Mouse (Mus musculus) 3134 (cell line): ENCODE measurements around the gene Iqcj.

ENCODE experiments used
- DNase-seq: peaks from one replicate; pipeline ENCODE4 v3.0.0-alpha.2; 2011; ENCODE audit warnings: low spot score; ENCODE audit not compliant: insufficient read length; ENCODE audit errors: extremely low read depth

The Iqcj gene

DNA sequence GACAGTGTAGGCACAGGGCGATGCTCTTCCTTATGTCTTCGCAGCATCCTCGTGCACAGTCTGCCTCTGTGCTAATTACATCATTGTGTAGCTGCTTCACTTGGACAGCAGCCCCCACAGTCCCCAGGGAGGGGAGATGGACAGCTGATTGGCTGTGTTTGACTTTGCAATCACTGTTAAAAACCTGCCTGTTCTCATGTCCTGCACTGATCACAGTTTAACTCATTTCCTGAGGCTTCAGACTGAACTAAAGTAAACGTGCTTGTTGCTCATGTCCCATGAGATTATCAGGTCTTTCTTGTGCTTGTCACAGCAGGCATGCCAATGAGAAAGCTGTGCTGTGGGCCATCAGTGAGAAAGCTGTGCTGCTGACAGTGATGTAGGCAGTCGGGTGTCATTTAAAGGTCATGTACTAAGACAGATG, 60.5 kb downstream of the Iqcj start:
- DNase-seq = no peak

DNA sequence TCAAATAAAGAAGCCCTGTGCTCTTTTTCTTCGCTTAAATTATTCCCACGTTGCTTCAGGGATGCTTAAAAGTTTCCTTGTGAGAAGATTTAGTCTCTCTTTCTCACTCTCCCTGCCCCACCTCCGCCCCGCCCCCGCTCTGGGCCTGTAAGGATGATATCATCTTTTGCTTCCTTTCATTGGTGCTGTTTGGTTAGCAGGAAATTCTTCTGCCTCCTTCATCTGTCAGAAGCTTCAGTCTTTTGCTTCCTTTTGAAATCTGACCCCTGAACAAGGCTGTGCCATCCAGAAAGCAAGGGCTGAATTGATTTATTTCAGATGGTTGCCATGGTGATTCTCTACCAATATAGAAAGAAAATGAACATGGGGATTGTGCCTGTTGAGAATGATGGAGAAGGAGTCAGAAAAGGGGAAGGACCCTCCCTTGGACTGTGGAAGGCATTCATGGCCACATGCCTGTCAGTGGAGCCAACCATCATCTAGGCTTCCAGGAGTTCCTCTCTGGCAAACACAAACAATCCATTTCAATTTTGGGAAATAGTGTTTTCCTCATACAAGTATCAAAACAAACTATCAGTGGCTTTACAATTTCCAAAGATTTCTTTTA, 62.5 kb downstream of the Iqcj start:
- DNase-seq = no peak

- DNase-seq = no peak
Observed at GRCm38 (mm10) chr3:67959672-67960071, 67.7 kb downstream of the Iqcj start.

DNA sequence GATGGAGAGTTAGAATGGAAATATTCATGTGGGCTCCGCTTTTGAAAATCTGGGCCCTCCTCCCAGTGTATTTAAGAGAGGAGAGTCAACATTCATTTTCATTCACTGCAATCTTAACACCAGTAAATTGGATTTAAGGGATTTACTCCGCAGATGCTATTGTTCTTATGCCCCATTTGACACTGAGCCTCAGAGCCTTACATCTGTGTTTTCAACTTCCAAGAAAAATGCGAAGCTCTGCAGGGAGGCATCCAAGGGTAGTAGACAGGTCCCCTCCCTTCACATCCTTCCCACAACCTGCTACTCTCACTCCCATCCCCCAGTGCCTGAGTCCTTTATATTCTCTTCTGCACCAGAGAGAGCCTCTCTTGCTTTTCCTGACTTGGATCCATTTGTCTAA, 68.1 kb downstream of the Iqcj start:
- DNase-seq = no peak

- no peak for DNase-seq
Observed at GRCm38 (mm10) chr3:67960727-67961126, 68.7 kb downstream of the Iqcj start.

DNA sequence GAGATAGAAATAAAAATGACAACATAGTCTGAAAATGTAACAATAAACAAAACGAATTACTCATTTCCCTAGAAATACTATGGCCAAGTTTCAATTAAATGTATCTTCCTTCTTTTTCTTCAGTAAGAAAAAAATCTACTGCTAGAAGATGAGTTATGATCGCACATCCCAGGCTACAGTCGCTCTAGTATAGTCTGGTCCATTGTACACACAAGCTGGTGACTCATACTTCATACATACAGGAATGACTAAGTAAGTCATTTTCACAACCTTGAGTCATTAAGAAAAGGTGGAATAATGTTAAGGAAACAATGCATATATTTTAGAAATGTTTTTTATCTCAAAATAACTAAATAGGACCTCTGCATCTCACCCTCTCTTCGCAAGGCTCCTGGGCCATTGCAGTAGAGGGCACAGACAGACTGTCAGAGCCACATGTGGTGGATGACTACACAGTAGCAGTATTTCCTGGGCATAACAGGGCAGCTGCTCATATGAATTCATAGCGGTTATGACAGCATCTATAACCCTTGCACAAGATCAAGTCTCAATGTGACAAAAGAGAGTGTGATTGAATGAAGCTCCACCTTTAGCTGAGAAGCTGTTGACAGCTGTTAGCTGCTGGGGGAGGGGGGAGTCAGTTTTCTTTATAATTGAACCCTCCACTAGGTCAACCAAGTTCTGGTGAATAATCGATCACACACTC, 70.1 kb downstream of the Iqcj start:
- no peak for DNase-seq

- no peak for DNase-seq
Observed at GRCm38 (mm10) chr3:67974340-67974998, 82.4 kb downstream of the Iqcj start.

- DNase-seq = no peak
Observed at GRCm38 (mm10) chr3:67980006-67980405, 88.0 kb downstream of the Iqcj start.

DNA sequence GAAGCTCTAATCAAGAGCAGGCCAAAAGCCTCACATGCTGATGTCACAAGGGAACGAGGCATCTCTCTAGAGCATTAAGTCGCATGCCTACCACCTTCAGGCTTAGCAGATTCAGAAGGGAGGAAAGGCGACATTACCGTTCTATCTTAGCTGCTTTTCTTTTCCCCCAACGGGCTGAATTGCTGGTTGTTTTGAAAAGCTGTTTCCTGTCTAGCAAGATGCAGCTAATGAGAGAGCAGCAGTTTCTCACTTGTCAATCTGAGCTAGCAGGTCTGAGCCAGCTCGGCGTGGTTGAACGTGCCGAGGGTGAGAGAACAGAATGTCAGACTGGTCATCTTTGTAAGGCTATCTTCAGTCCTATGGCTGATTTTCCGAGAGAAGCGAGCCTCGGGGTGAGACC, 91.3 kb downstream of the Iqcj start:
- no peak for DNase-seq

DNA sequence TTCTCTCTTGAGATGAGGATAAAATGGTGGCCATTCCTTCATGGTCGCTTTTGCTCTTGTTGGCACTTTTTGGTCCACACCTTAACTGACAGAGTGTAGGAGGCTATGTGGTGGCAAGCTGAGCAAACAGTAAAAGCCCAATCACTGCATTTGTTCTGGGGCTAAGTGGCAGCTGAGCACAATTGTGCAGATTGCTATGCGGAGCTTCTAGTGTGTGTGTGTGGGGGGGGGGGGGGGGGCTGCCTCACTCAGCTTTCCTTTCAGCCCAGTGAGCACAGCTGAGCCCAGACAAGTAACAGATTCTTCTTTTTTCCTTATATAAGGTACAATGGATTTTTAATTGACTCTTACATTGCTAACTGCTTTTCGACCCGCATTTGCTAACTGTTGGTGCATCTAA, 110.4 kb downstream of the Iqcj start:
- no peak for DNase-seq

- DNase-seq = no peak
Observed at GRCm38 (mm10) chr3:68012342-68012741, 120.3 kb downstream of the Iqcj start.

- no peak for DNase-seq
Observed at GRCm38 (mm10) chr3:68015786-68016185, 123.8 kb downstream of the Iqcj start.

DNA sequence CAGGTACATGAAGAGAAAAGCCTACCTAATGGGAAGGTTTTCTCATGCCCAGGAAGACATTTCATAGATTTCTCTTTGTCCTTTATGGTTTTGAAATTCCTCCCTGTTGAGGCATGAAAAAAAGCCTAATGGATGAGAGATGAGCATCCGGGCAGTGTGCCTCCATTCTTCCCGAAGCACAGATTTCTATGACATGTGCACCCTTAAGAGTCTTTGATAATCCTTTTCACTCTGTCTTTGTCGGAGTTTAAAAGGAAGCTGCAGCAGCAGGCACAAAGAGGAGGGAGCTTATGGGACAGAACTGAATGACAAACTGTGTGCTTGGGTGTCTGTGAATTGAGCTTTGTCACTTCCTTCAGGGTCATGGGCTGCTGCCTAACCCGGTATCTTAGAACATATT, 127.4 kb downstream of the Iqcj start:
- no peak for DNase-seq

DNA sequence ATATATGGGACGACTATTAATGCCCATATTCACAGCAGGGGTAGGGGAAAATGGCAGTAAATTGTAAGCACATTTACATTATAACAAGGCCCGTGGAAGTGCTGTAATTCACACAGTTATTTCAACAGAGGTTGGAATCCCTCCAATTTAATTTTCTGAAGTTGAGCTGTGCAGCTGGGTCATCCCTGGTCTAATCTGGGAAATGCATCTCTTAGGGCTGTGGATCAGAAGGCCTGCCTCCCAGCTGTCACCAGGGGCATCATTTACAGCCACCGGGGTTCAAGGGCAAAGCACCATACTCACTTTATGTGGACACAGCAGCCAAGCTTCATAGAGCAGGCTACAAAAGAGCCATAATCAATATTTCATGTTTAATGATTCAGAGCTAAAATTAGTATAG, 144.1 kb downstream of the Iqcj start:
- no peak for DNase-seq

GRCm38 (mm10) chr3:68042951-68043350, 150.9 kb downstream of the Iqcj start:
- DNase-seq = no peak

- DNase-seq = no peak
Observed at GRCm38 (mm10) chr3:68045475-68046416, 153.7 kb downstream of the Iqcj start.

- DNase-seq = no peak
Observed at GRCm38 (mm10) chr3:68053538-68053937, 161.5 kb downstream of the Iqcj start.

- no peak for DNase-seq
Observed at GRCm38 (mm10) chr3:68055071-68055470, 163.1 kb downstream of the Iqcj start.

GRCm38 (mm10) chr3:68056373-68057275, 164.6 kb downstream of the Iqcj start:
- DNase-seq = peak; percentile 25
